Mouse (Mus musculus) left cerebral cortex, adult 9 months (tissue): Measurements from ENCODE around the gene Tpbpa.
"Not testable (repeated sequence)": the region's sequence is repeated elsewhere in the genome, so short reads cannot be mapped to it uniquely, and the experiment has no call there.

ENCODE experiments used
- DNase-seq, 2 experiments: peaks; one replicate each; pipeline ENCODE4 v3.0.0; 2022; ENCODE audit warnings: low spot score in 2 of 2

Gene Tpbpa

GRCm38 (mm10) chr13:60941884-60942283, at the start of gene Tpbpa:
Gene Tpbpa, minus strand, starts transcription at chr13:60941984.
- not testable (repeated sequence) for DNase-seq

DNA sequence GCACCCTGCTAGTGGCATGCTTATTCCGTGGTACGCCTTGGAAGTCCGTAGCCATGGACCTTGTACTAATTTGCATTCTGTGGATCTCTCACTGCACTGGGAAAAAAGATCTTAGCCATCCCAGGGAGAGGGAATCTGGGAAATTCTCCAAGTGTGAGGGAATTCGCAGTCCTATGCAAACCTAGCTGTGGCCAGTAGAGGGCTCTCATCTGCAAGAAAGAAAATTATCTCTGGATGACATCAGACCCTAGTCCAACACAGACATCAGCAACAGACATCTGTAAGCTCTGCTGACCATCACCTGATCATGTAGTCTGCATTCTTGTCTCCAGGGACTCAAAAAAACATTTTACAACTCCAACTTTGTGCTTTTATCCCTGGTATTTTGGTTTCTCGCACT, 45.1 kb upstream of the Tpbpa start:
- DNase-seq = not testable (repeated sequence)

GRCm38 (mm10) chr13:60972319-60972718, 30.5 kb upstream of the Tpbpa start:
- DNase-seq = not testable (repeated sequence)

- not testable (repeated sequence) for DNase-seq
Observed at GRCm38 (mm10) chr13:60963985-60964384, 22.2 kb upstream of the Tpbpa start.

- no peak for DNase-seq
Observed at GRCm38 (mm10) chr13:60961706-60962105, 19.9 kb upstream of the Tpbpa start.

GRCm38 (mm10) chr13:60936500-60936901, 5.3 kb downstream of the Tpbpa start, which contains the start of the genes Gm49391 and Ctla2a:
Gene Gm49391, minus strand, starts transcription at chr13:60936571.
Gene Ctla2a, minus strand, starts transcription at chr13:60936625.
- DNase-seq = no peak

DNA sequence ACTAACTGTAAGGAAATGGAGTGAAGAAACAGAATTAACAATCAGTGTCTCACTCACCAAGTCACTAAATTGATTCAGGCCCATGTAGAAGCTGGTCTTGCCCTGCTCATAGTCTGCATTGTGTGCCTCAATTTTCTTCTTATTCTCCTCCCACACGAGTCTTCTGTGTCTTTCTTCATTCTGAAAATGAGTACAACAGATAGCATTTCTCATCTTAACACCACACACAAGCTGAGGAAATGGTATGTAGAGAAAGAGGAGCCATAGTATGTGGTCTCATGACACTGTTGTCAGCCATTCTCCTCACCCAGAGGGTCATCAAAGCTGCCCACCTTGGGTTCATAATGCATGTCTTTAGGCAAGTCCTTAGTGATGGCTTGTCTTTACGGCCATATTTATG, 6.3 kb downstream of the Tpbpa start, which contains the start of gene Gm49393:
Gene Gm49393 (minus strand): TSS at position 101 of the 400 bp plus-strand sequence.
- DNase-seq = not testable (repeated sequence)

DNA sequence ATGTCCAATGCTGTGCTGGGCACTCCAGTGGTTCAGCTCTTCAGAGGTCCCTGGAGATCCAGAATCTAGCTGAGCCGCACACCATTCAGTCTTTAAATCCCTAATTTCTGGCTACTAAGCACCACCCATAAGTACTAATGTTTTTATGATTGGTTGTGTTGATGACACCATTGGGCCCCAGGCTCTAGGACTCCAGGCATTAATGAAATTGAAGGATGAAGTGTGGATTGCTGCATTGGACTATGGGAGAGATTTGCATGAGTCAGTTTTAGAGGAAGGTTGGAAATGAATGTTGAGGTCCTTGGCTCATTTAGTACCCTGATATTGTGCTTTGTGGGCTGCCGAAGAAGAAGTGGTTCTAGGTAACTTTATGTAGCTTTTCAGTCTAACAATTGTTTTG, 37.0 kb downstream of the Tpbpa start, which contains the start of gene Tpbpb:
Gene Tpbpb (minus strand): TSS at position 101 of the 400 bp plus-strand sequence.
- DNase-seq = not testable (repeated sequence)

DNA sequence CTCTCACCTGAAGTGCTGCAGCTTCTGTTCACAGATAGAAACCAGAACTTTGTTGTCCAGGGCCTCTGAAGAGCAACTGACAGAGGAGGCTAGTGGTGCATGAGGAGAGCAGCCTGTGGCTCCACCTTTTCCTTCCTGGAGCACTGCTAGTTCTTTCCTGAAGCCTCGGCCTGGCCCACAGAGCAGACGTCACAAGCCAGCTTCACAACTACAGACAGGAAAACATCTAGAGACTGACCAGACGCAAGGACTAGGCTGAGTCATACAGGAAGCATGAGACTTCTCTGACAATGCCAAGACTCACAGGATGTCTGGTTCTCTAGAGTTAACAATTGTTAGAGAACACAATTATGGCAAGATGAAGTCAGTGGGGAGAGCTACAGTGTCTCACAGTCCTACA, 44.5 kb downstream of the Tpbpa start, which contains the start of gene Ctla2b:
Gene Ctla2b (minus strand): TSS at position 120 of the 400 bp plus-strand sequence.
- peak; percentile 3 to 14 for DNase-seq

GRCm38 (mm10) chr13:60896794-60897193, 45.0 kb downstream of the Tpbpa start, which contains the start of gene Gm49392:
Gene Gm49392, minus strand, starts transcription at chr13:60896894.
- DNase-seq = not testable (repeated sequence)

DNA sequence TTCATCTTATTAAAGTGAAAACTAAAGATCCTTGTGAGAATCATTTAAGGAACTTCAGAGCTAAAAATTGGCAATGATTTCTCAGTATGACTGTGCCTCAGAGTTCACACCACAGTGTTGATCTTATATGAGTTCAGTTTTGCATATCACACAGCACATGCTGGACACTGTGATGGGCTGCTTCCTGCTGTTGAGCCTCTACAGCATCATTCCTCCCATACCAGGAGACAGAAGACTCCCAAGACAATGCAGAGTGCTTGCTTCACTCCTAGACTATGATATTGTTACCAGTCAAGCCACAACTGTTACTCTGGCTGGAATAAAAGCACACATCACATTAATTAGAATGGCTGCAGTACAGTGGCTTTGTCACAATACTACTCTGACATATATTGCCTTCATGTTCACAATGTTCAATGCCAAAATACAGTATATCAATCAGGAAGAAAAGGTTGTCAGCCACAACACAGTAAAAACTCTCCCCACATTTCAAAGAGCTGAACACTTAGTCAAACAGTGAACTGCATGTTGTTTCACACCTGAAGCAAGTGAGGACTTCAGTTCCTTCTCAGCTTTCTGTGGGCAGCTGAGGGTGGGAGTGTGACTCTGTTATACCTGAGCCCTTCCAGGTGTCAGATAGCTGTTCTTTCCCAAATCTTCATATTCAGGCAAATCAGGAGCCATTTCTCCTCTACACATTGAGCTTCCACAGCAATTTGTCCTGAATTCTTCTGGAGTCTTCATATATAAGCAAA, 46.2 kb downstream of the Tpbpa start:
- no peak for DNase-seq

- no peak for DNase-seq
Observed at GRCm38 (mm10) chr13:60892301-60892700, 49.5 kb downstream of the Tpbpa start.
